Mouse (Mus musculus): Measurements from ENCODE around the gene Bod1l. TPM values are rescaled to one million over a fixed set of nuclear protein-coding genes. Genes with fewer than 3 reads are reported as not detected.

Gene Bod1l
- 39.2 to 41.6 TPM (median 41.0 TPM) in 4 replicates for total RNA-seq (2023)

DNA sequence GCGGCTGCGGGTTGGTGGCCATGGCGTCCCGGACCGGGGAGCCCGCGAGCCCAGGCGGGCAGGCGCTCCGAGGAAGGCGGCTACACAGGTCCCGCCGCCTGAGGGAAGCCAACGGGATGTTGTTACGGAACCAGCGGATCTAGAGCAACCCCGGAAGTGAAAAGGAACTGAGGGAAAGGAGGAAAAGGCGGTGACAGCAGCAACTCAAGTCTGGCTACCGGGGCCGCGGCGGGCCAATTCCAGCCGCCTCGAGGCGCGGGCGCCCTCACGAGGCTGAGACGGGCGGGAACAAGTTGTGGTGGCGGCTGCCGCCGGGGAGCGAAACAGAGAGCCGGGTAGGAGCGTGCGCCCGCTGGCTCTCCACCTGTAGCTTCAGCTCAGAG is at the start of gene Bod1l:
Bod1l (minus strand) TSS at position 169 of the 383 bp plus-strand sequence.

GRCm38 (mm10) chr5:41763731-41764721 is 80.1 kb downstream of the Bod1l start, which contains the start of gene Nkx3-2:
Gene Nkx3-2, minus strand, starts transcription at chr5:41764501.

Other genes starting within 250 kb of the Bod1l start
- gene Rab28, start 136.2 kb downstream of the Bod1l start, total RNA-seq (2023): 27.0 to 33.3 TPM (median 28.0 TPM) in 4 replicates
- gene Nkx3-2, start 79.8 kb downstream of the Bod1l start, total RNA-seq (2023): not detected in 4 replicates
- 0.30 to 0.37 TPM in 2 of 4 replicates, not detected in the others for gene Gm16223, start 223.6 kb upstream of the Bod1l start, total RNA-seq (2023)